Mouse (Mus musculus) liver, adult 2 months (tissue): ENCODE measurements at regions not wholly inside any gene's neighbourhood (a gene's known extent, or its start where the extent isn't known, plus 50 kb on each side); places are given as distances from the start of the nearest gene placed in this dataset.

Experiments
- DNase-seq: peaks from one replicate; pipeline ENCODE4 v3.0.0-alpha.2; 2011; ENCODE audit warnings: low read depth, low spot score; ENCODE audit errors: extremely low read depth
- H3K27ac ChIP-seq: fragments of 200-500 bp; replicated peaks from 2 replicates; pipeline ENCODE4 v1.5.1; 2012; ENCODE audit warnings: low read depth, mild to moderate bottlenecking, control low read depth, inconsistent platforms, low read length; ENCODE audit not compliant: insufficient read depth
- H3K27me3 ChIP-seq: fragments of 200-500 bp; 2 replicates; pipeline ENCODE4 v1.6.1; 2012; ENCODE audit warnings: mild to moderate bottlenecking, moderate library complexity, low read length, inconsistent platforms; ENCODE audit not compliant: control insufficient read depth, insufficient read depth
- H3K36me3 ChIP-seq: fragments of 200-500 bp; 2 replicates; pipeline ENCODE4 v1.6.1; 2012; ENCODE audit warnings: low read length, inconsistent platforms; ENCODE audit not compliant: control insufficient read depth, insufficient read depth
- H3K4me1 ChIP-seq: fragments of 200-500 bp; 2 replicates; pipeline ENCODE4 v1.6.1; 2011; ENCODE audit warnings: low read length; ENCODE audit not compliant: control insufficient read depth, insufficient read depth
- H3K4me3 ChIP-seq: fragments of 200-500 bp; 2 replicates; pipeline ENCODE4 v1.5.1; 2011; ENCODE audit warnings: low read depth, mild to moderate bottlenecking, control low read depth, low read length, moderate library complexity; ENCODE audit not compliant: insufficient read depth
- H3K79me2 ChIP-seq: fragments of 200-500 bp; 2 replicates; pipeline ENCODE4 v1.6.1; 2012; ENCODE audit warnings: inconsistent platforms, mild to moderate bottlenecking, low read length, moderate library complexity; ENCODE audit not compliant: control insufficient read depth, insufficient read depth
- H3K9ac ChIP-seq: fragments of 200-500 bp; 2 replicates; pipeline ENCODE4 v1.6.1; 2012; ENCODE audit warnings: low read depth, mild to moderate bottlenecking, control low read depth, inconsistent platforms, low read length
- CTCF ChIP-seq: fragments of 200-500 bp; IDR thresholded peaks from 2 replicates; pipeline ENCODE4 v1.5.1; 2011; ENCODE audit warnings: low read depth, low read length, control low read depth
- POLR2A ChIP-seq: fragments of 200-500 bp; IDR thresholded peaks from 2 replicates; pipeline ENCODE4 v1.6.1; 2011; ENCODE audit warnings: low read length, control low read depth; ENCODE audit not compliant: insufficient read depth; ENCODE audit errors: extremely low read depth
- WGBS: fragments of 180-500 bp; shearing (Covaris S2); methylation state at CpG from one replicate; pipeline ENCODE4 v1.1.7; 2018; 5-methylcytosine and 5-hydroxymethylcytosine counted together

GRCm38 (mm10) chr10:119065974-119066373 is 173.9 kb downstream of the Cand1 start:
- 12% methylated on average over 8 of the region's 8 CpGs for WGBS

GRCm38 (mm10) chr10:119065133-119065817 is 174.6 kb downstream of the Cand1 start:
- H3K79me2 ChIP-seq = no peaks in the 10 kb centered on the region
- no peak overlapping the region for H3K4me3 ChIP-seq
- TF ChIP-seq POLR2A = no peak
- no peaks in the 10 kb centered on the region for H3K27me3 ChIP-seq
- 28% methylated on average over 23 of the region's 23 CpGs for WGBS
- no peaks in the 10 kb centered on the region for H3K36me3 ChIP-seq
- H3K9ac ChIP-seq = no peak overlapping the region
- H3K27ac ChIP-seq = 0 out of 2 replicates have a peak overlapping the region, but pooled peaks have one; percentile 3
- H3K4me1 ChIP-seq = peaks cover 5% of the 10 kb centered on the region; the same call in 1 of the 2 replicates
- DNase-seq = peak; percentile 98

More at GRCm38 (mm10) chr10:119065974-119066373, 173.9 kb downstream of the Cand1 start:
- Histone ChIP-seq H3K9ac (no peak overlapping the region), H3K4me1 (peaks cover 5% of the 10 kb centered on the region; the same call in 1 of the 2 replicates), H3K27me3 (no peaks in the 10 kb centered on the region), H3K36me3 (no peaks in the 10 kb centered on the region), H3K4me3 (no peak overlapping the region), H3K79me2 (no peaks in the 10 kb centered on the region), H3K27ac (no peak overlapping the region)
- TF ChIP-seq POLR2A (no peak), CTCF (peak; percentile 88)
- DNase-seq = peak; percentile 80

GRCm38 (mm10) chr10:119064218-119064617 is 175.6 kb downstream of the Cand1 start:
- TF ChIP-seq POLR2A (no peak), CTCF (no peak)
- Histone ChIP-seq H3K4me1 (peaks cover 5% of the 10 kb centered on the region; the same call in 1 of the 2 replicates), H3K4me3 (no peak overlapping the region), H3K9ac (no peak overlapping the region), H3K36me3 (no peaks in the 10 kb centered on the region), H3K27me3 (no peaks in the 10 kb centered on the region), H3K79me2 (no peaks in the 10 kb centered on the region), H3K27ac (no peak overlapping the region)
- DNase-seq = no peak
- WGBS = 70% methylated on average over 12 of the region's 12 CpGs

- H3K27ac ChIP-seq = peak overlapping the region; percentile 25
- H3K36me3 ChIP-seq = no peaks in the 10 kb centered on the region
- WGBS = 67% methylated on average over 14 of the region's 14 CpGs
- H3K4me3 ChIP-seq = no peak overlapping the region
- H3K4me1 ChIP-seq = peaks cover 5% of the 10 kb centered on the region; the same call in 1 of the 2 replicates
- TF ChIP-seq POLR2A = no peak
- TF ChIP-seq CTCF = no peak
- H3K27me3 ChIP-seq = no peaks in the 10 kb centered on the region
- H3K9ac ChIP-seq = no peak overlapping the region
- H3K79me2 ChIP-seq = no peaks in the 10 kb centered on the region
- DNase-seq = peak; percentile 34
Observed at GRCm38 (mm10) chr10:119063209-119063699, 176.6 kb downstream of the Cand1 start.

- peaks cover 5% of the 10 kb centered on the region; the same call in 1 of the 2 replicates for H3K4me1 ChIP-seq
- no peak overlapping the region for H3K9ac ChIP-seq
- H3K79me2 ChIP-seq = no peaks in the 10 kb centered on the region
- WGBS = 78% methylated on average over 13 of the region's 13 CpGs
- no peak for TF ChIP-seq CTCF
- DNase-seq = peak; percentile 32
- no peak overlapping the region for H3K4me3 ChIP-seq
- H3K27ac ChIP-seq = no peak overlapping the region
- no peaks in the 10 kb centered on the region for H3K27me3 ChIP-seq
- no peaks in the 10 kb centered on the region for H3K36me3 ChIP-seq
Observed at GRCm38 (mm10) chr10:119061958-119062599, 177.8 kb downstream of the Cand1 start.
